Mouse (Mus musculus) testis, adult 2 months (tissue): ENCODE results near the gene Ahnak2.

Experiments used
- CTCF ChIP-seq: fragments of 200-500 bp; IDR thresholded peaks from 2 replicates; pipeline ENCODE4 v1.5.1; 2012; ENCODE audit warnings: low read depth, mild to moderate bottlenecking, inconsistent platforms, low read length, moderate library complexity; ENCODE audit not compliant: control insufficient read depth, insufficient read depth, insufficient replicate concordance
- POLR2A ChIP-seq: fragments of 200-500 bp; IDR thresholded peaks from 2 replicates; pipeline ENCODE4 v1.6.1; 2012; ENCODE audit warnings: low read depth, mild to moderate bottlenecking, inconsistent platforms, low read length, moderate library complexity; ENCODE audit not compliant: control insufficient read depth

DNA sequence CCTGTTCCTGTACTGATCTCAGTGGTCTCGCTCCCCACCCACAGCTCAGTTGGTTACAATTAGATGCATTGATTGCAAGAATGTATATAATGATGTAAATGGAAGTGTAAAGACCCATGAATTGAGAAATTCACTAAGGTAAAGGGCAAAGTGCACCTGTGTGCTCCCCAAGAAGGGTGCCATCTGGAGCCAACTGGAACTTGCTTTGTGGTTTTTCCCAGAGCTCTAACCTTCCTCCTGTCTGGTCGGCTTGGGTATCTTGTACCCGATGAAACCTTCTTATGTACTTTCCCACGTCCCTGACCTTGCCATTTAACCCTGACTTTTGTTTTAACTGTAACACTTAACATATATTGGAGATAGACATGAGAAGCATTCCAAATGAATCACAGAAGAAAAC is 46.6 kb downstream of the Ahnak2 start:
- no peak for TF ChIP-seq POLR2A
- TF ChIP-seq CTCF, result no peak
